Mouse (Mus musculus) embryo, embryonic 10 days (tissue): Measurements from ENCODE around the gene Dnah7c.

Experiments used
- DNase-seq: peaks from one replicate; pipeline ENCODE4 v3.0.0-alpha.2; 2015; ENCODE audit warnings: low spot score

The Dnah7c gene

GRCm38 (mm10) chr1:46854036-46854900 lies 428.9 kb downstream of the Dnah7c start:
- no peak for DNase-seq

- DNase-seq, result no peak
Observed at GRCm38 (mm10) chr1:46856498-46856897, 431.1 kb downstream of the Dnah7c start.
